Mouse (Mus musculus): ENCODE measurements around the gene Exog.

Gene Exog

DNA sequence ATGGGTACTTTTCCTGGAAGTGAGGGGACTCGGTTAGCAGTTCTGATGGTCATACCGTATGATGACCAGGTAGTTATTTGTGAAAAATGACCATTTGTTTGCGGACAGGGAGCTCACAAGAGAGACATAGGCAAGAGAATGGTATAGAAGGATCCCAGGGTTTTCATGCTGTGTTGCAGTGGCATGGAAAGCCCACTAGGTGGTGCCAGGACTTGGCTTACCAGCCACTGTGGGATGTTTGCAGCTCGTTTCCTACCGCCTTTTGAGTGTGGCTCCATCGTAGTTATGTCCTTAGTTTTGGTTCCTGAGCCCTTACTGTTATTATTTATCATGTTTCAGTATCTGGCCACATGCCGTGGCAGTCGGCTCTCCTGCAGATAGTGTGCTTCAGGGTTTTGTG lies 15.7 kb downstream of the Exog start:
- CTCF ChIA-PET, result no interaction called here

- CTCF ChIA-PET, result no interaction called here
Measured at GRCm38 (mm10) chr9:119465056-119465455, 20.3 kb downstream of the Exog start.

GRCm38 (mm10) chr9:119465595-119465994 lies 20.9 kb downstream of the Exog start:
- CTCF ChIA-PET, result no interaction called here

- CTCF ChIA-PET, result no interaction called here
Measured at GRCm38 (mm10) chr9:119469691-119470353, 25.1 kb downstream of the Exog start.

GRCm38 (mm10) chr9:119472412-119472918 lies 27.7 kb downstream of the Exog start:
- CTCF ChIA-PET, result no interaction called here

DNA sequence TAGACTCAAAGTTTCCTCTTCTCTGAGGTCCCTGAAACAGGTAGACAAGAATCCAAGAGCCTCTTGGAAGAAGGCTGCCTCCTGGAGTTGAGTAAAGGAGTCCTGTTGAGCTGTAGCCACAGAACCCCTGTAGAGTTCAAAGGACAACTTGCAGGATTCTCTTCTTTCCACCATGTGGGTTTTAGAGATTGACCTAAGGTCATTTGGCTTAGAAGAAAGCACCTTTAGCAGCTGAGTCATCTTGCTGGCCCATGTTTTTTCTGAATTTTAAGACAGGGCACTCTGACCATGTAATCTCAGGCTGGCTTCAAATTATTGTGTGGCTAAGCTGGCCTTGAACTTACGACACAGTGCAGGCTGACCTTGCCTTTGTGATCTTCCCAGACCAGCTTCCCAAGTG lies 28.3 kb downstream of the Exog start:
- CTCF ChIA-PET, result no interaction called here

- CTCF ChIA-PET, result no interaction called here
Measured at GRCm38 (mm10) chr9:119473608-119474164, 28.9 kb downstream of the Exog start.

DNA sequence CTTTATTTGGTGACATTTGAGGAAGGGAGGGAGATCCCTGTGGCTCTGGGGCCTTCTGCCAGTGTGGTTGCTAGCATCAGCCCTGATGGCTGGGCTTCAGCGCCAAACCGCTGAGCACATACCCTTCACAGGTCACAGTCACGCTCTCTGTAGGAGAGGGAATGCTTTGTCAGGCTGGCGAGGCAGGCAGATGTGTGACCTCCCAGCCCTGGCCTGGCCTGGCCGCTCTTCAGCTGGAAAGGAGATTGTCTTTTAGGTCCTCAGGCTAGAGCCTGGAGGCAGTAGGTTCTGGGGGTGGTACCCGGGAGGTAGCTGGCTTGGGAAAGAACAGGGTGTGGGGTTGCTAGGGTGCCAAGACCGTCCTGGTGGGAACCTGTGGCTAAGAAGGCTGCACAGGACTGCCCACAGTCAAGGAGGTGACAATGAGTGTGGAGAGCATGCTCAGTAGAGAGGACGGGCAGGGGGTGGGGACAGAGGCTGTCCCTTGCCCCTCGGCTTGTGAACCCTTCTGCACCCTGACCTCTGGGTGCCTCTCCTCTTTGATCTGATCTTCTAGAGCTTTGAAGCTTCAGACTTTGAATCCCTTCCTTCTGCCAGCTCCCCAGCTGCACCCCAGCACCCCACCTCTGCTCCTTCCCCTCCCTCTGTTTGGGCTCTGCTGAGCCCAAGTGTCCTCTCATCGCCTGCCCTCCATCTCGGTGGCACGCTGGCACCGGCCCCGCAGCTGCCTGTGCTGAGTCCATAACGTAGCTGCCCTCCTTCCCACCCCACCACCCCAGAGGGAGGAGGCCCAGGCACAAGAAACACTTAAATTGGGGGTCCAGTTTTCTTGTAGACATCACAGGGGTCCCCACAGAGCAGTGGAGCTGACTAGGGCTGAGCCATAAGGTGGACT lies 30.2 kb downstream of the Exog start:
- CTCF ChIA-PET, result no interaction called here

DNA sequence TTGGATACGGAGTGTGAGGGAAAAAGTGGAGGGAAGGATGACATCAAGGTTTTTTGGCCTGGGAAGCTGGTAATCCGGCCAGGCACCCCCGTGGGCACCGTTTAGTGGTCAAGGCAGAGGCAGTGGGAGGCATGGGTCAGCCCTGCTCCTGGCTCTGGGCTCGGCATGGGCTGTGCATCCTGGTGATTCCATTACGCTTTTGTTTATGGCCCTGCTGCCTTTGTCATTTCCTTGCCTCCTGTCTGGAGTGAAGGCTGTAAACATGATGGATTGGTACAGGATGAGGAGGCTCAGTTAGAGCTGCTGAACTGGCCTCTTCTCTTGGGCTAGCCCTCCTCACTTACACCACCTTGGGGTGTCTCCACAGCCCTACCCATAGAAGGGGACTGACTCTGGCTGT lies 33.0 kb downstream of the Exog start:
- CTCF ChIA-PET, result no interaction called here

DNA sequence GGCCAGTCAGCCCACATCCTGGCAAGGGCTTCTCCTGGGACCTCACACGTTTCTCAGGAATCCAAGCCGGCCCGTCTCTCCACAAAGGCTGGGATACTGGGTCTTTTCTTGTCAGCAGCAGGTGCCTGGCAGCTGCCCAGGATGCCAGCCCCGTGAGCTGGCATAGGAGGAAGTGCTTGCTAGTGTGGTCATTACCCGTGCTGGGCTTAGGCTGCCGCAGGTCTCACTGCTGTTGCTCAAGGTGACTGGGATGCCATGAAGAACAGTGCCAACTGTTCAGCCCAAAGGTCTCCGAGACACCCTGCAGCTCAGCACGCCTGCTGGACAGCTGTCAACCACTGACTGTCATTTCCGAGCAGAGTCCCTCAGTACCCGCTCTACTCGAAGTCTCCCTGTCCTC lies 33.6 kb downstream of the Exog start:
- CTCF ChIA-PET, result no interaction called here

DNA sequence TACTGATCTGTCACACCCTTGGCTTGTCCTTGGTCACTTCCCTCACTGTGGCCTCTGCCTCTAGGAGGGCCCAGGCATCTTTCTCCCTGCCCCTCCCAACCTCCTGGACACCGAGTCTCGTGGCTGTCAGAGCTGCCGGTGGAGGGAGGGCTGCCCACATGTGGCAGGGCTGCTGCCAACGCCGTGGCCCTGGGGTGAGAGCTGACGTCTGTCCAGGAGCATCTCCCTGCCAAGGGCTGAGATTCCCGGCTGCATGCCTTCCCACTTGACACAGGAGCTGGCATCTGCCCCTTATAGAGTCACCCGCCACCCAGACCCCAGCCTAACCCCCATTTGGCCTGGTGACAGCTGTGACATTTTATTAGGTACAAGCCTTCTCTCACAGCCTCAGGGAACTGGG lies 34.6 kb downstream of the Exog start:
- CTCF ChIA-PET, result no interaction called here

DNA sequence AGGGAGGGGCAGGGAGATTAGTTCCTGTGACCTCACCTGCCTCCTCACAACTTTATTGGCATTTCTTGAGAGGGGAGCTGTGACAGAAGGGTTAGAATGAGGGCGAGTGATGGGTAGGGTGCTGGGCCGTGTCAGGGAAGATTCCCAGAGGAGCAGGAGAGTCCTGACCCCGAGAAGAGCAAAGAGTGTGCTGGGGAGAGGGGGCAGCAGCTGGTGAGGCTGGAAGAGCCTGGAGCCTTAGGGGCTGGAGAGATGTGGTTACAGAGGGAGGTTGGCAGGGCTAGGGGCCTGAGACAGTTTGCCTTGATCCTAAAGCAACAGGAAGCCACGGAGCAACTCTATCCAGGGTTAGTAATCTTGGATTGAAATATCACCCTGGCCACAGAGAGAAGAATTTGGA lies 36.9 kb downstream of the Exog start:
- CTCF ChIA-PET, result no interaction called here

GRCm38 (mm10) chr9:119483554-119484353 lies 39.0 kb downstream of the Exog start:
- CTCF ChIA-PET, result no interaction called here

GRCm38 (mm10) chr9:119484420-119484819 lies 39.7 kb downstream of the Exog start:
- CTCF ChIA-PET, result no interaction called here

DNA sequence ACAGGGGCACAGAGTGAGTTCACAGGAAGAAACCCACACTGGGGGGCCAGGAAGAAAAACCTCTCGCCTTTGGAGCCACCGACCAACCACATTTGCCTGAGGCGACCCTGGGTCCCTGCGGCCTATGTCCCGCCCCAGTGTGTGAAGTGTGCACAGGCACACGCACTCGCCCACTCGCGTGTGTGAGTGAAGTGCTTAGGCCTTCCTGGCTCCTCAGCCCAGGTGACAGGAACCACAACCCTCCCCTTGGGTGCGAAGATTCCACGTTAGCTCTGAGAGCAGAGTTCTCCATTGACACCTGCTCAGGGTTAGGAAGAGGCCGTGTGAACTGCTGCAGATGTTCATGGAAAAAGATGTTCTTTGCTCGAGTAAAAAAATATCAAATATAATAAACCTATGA lies 40.1 kb downstream of the Exog start:
- CTCF ChIA-PET, result no interaction called here

DNA sequence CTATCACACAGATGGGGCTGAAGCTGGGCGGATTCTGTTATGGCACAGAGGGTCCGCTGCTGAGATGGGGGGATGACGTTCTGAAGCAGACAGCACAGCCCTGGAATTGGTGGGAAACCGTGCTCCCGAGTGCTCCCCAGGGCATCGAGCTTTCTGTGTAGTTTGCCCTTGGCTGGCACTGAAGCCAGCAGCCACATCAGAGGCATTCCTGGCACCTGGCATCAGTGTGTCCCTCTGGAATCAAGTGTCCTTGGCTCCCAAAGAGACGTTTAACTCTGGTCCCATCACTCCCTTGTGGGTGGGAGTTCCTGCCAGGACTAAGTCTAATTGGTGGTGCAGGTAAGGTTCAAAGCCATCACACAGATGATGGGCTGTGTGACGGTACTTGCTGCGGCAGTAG lies 51.6 kb downstream of the Exog start:
- CTCF ChIA-PET, result no interaction called here

DNA sequence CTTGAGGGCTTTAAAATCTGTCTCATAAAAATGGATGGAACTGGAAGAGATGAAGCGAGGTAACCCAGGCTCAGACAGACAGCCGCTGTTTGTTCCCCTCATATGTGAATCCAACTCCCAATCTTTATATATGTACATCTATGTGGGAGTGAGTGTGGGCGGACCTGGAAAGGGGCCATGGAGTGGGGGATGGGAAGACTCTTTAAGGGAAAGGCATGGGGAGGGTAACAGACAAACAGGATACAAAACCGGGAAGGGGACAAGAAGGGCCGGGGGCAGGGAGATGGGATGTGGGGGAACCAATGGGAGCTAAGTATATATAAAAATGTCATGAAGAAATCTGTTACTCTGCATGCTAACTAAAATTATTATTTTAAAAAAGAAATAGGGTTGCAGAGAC lies 52.2 kb downstream of the Exog start:
- CTCF ChIA-PET, result no interaction called here

- CTCF ChIA-PET, result no interaction called here
Measured at GRCm38 (mm10) chr9:119497546-119498246, 53.0 kb downstream of the Exog start.

DNA sequence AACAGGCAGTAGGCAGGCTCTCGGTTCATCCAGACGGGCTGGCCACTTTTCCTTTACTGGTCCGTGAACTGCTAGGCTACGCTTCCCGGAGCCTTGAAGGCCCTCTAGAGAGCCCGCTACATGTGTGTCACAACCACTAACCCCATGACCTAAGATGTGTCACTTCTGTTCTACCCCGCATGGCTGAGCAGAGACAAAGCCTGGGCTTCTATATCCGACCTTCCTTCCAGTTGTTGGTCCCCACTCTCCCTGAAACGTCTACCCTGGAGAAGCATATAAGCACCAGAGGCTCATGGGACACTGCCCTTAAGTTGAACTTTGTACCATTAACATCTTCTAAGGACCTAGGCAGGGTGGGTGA lies 53.5 kb downstream of the Exog start:
- CTCF ChIA-PET, result no interaction called here

GRCm38 (mm10) chr9:119498885-119499284 lies 54.1 kb downstream of the Exog start:
- CTCF ChIA-PET, result no interaction called here

DNA sequence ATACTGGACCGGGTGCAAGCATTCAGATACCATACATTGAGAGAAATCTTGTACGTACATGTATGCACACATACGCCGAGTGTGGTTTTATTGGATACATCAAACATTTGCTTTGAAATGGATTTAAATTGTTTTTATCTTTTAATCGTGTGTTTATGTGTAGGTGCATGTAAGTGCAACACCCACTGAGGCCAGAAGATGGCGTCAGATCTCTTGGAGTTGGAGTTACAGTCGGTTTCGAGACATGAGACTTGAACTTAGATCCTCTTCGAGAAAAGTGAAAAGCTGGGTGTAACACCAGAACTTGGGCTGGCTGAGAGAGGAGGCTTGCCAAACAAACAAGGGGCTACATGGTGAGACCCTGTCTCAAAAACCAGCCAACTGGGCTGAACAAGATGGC lies 58.9 kb downstream of the Exog start:
- CTCF ChIA-PET, result no interaction called here
